Mouse (Mus musculus) neural tube, embryonic 15.5 days (tissue): Measurements from ENCODE around the gene Col5a1. TPM values are rescaled to one million over a fixed set of nuclear protein-coding genes. Genes with fewer than 3 reads are reported as not detected.

Experiments
- ATAC-seq: fragments of 200-750 bp; cut with Nextera tagmentation; 2 replicates; pipeline ENCODE4 v1.8.0; 2017; ENCODE audit warnings: mild to moderate bottlenecking, moderate TSS enrichment, moderate library complexity; ENCODE audit not compliant: low FRiP score
- H3K27ac ChIP-seq: fragments of 300-500 bp; sonication (generic); replicated peaks from 2 replicates; pipeline ENCODE4 v1.5.1; 2015; ENCODE audit warnings: mild to moderate bottlenecking, inconsistent platforms
- H3K27me3 ChIP-seq: fragments of 300-500 bp; sonication (generic); replicated peaks from 2 replicates; pipeline ENCODE4 v1.6.1; 2015; ENCODE audit warnings: inconsistent platforms
- H3K36me3 ChIP-seq: fragments of 300-500 bp; sonication (generic); 2 replicates; pipeline ENCODE4 v1.6.1; 2015; ENCODE audit warnings: inconsistent platforms
- H3K4me1 ChIP-seq: fragments of 300-500 bp; sonication (generic); 2 replicates; pipeline ENCODE4 v1.6.1; 2015; ENCODE audit warnings: inconsistent platforms
- H3K4me2 ChIP-seq: fragments of 300-500 bp; sonication (generic); 2 replicates; pipeline ENCODE4 v1.6.1; 2015; ENCODE audit warnings: inconsistent platforms, mild to moderate bottlenecking, moderate library complexity
- H3K4me3 ChIP-seq: fragments of 300-500 bp; sonication (generic); replicated peaks from 2 replicates; pipeline ENCODE4 v1.5.1; 2015; ENCODE audit warnings: mild to moderate bottlenecking, inconsistent platforms
- H3K9ac ChIP-seq: fragments of 300-500 bp; sonication (generic); replicated peaks from 2 replicates; pipeline ENCODE4 v1.6.1; 2015; ENCODE audit warnings: mild to moderate bottlenecking, inconsistent platforms
- H3K9me3 ChIP-seq: fragments of 300-500 bp; sonication (generic); replicated peaks from 2 replicates; pipeline ENCODE4 v1.6.1; 2016; ENCODE audit warnings: inconsistent platforms
- WGBS: fragments of 180-500 bp; shearing (Covaris S2); methylation state at CpG from one replicate; pipeline ENCODE4 v1.1.7; 2015; ENCODE audit warnings: mixed read lengths; 5-methylcytosine and 5-hydroxymethylcytosine counted together
- polyA plus RNA-seq: library from polyadenylated mRNA; unstranded; fragments of >200 nt; fragmentation: Nextera tagmentation; extraction: Ambion mirVana; gene quantifications from 2 replicates; pipeline ENCODE4 v1.2.1, GENCODE M21; 2015

Gene Col5a1
- polyA plus RNA-seq, 1 experiment from 2014 or later, result 21.5 TPM

DNA sequence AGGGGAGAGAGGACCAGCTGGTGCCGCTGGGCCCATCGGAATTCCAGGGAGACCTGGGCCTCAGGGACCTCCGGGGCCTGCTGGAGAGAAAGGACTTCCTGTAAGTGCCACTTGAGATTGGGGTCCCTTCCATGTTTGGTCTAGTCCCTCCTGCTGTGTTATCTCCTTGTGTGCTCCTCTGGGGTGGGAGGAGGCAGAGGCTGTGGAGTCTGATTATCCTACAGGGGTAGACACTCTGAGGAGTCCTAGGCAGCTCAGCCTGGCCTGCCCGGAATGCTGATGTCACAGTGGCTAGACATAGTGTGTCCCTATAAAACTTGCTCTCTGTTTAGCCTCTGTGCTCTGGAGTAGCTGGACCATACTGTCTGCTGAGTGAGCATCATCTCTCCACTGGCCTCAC is 119.0 kb downstream of the Col5a1 start:
- H3K4me2 ChIP-seq, result no peak overlapping the region
- H3K36me3 ChIP-seq, result no peaks in the 10 kb centered on the region
- ATAC-seq, result no peak
- H3K4me1 ChIP-seq, result peaks cover 16% of the 10 kb centered on the region
- H3K4me3 ChIP-seq, result no peak overlapping the region
- H3K27me3 ChIP-seq, result no peaks in the 10 kb centered on the region
- WGBS, result 86% methylated on average over 4 of the region's 4 CpGs
- H3K9ac ChIP-seq, result no peak overlapping the region
- no peaks in the 10 kb centered on the region for H3K9me3 ChIP-seq
- no peak overlapping the region for H3K27ac ChIP-seq

DNA sequence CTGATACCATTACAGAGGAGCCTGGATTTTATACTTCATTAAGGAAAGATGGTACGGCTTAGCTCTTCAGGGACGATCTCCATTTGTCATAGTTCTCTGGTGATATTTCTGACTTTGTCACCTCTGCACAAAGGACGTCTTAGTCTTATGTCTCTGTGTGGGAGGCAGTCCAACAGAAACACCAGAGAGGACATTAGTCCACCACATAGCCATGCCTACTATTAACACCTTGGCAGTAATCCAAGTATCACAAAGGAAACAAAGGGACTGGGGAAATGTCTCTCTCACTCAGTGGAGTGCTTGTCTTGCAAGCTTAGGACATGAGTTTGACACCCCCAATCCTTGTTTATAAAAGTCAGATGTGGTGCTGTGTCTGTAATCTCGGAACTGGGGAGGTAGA is 122.0 kb downstream of the Col5a1 start:
- Histone ChIP-seq H3K4me3 (no peak overlapping the region), H3K4me2 (no peak overlapping the region), H3K36me3 (no peaks in the 10 kb centered on the region), H3K27ac (peak overlapping the region; percentile 61), H3K4me1 (peaks cover 16% of the 10 kb centered on the region), H3K9ac (no peak overlapping the region), H3K27me3 (no peaks in the 10 kb centered on the region), H3K9me3 (no peaks in the 10 kb centered on the region)
- WGBS, result 40% methylated on average over 4 of the region's 4 CpGs
- no peak for ATAC-seq

DNA sequence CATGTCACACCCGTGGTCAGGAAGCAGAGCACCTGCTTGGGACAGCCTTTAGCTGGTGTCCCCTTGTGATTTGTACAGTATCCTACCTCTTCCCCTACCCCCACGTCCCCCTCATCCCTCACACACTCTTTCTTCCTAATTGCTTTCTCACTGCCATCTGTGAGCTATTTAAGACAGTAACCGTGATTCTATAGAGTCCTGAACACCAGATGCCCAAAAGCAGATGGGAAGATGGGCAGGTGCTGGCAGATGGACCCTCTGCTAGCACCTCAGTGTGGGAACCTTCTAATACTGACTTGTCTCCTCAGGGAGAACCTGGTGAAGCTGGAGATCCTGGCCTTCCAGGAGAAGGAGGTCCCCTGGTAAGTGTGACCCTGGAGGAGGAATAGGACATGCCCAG is 126.1 kb downstream of the Col5a1 start:
- Histone ChIP-seq H3K4me3 (no peak overlapping the region), H3K9ac (no peak overlapping the region), H3K4me1 (peaks cover 14% of the 10 kb centered on the region), H3K9me3 (no peaks in the 10 kb centered on the region), H3K4me2 (no peak overlapping the region), H3K36me3 (no peaks in the 10 kb centered on the region), H3K27me3 (no peaks in the 10 kb centered on the region), H3K27ac (no peak overlapping the region)
- no peak for ATAC-seq
- 61% methylated on average over 3 of the region's 3 CpGs for WGBS

DNA sequence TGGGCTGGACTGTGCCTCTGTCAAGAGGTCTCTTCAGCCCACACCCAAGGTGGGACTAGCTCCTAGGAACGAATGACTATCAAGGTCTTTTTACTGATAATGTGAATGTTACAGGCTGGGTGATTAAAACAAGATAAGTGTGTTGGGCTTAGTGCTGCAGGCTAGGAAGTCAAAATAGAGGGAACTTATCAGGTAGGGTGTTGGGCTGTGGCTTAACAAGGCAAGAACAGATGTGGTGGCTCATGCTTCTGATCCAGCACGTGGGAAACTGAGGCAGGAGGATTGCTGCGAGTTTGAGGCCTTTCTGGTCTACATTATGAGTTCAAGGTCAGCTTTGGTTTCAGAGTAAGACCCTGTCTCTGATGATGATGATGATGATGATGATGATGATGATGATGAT is 128.6 kb downstream of the Col5a1 start:
- Histone ChIP-seq H3K4me1 (no peaks in the 10 kb centered on the region), H3K9ac (no peak overlapping the region), H3K27me3 (no peaks in the 10 kb centered on the region), H3K36me3 (no peaks in the 10 kb centered on the region), H3K4me3 (no peak overlapping the region), H3K9me3 (no peaks in the 10 kb centered on the region), H3K27ac (no peak overlapping the region), H3K4me2 (no peak overlapping the region)
- no peak for ATAC-seq
- WGBS, result 83% methylated on average over 3 of the region's 3 CpGs

DNA sequence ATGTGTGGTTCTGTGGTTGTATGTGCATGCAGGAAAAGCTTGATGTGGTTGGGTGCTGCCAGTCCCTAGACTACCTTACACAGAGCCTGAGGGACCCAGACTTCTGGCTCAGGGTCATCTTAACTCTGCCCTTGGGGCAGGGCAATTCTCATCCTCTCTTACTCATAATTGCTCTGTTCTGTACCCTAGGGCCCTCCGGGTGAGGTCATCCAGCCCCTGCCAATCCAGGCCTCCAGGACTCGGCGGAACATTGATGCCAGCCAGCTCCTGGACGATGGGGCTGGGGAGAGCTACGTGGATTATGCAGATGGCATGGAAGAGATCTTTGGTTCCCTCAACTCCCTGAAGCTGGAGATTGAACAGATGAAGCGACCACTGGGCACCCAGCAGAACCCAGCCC is 138.2 kb downstream of the Col5a1 start:
- Histone ChIP-seq H3K4me1 (peaks cover 20% of the 10 kb centered on the region), H3K9ac (no peak overlapping the region), H3K4me2 (no peak overlapping the region), H3K27ac (no peak overlapping the region), H3K27me3 (no peaks in the 10 kb centered on the region), H3K36me3 (no peaks in the 10 kb centered on the region), H3K9me3 (no peaks in the 10 kb centered on the region), H3K4me3 (no peak overlapping the region)
- WGBS, result 91% methylated on average over 6 of the region's 6 CpGs
- no peak for ATAC-seq

DNA sequence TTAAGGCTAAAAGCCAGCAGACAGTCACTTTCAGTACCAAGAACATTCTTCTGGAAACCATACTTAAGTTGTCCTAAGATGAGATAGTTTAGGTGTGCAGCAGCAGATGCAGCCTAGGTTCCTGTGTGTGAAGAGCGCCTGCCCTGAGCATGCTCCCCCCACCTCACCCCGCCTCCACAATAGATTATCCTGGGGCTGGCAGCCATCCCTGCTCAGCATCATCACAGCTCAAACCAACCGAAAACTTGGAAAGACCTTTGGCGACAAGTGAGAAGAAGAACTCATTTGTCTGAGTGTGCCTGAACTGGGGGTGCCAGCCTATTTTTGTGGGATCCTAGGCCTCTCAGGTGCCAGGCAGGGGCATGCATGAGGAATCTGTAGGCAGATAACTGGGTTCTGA is 139.6 kb downstream of the Col5a1 start:
- H3K27me3 ChIP-seq, result peaks cover 7% of the 10 kb centered on the region; the same call in 1 of the 2 replicates
- no peak for ATAC-seq
- H3K27ac ChIP-seq, result no peak overlapping the region
- H3K4me2 ChIP-seq, result no peak overlapping the region
- no peaks in the 10 kb centered on the region for H3K9me3 ChIP-seq
- H3K9ac ChIP-seq, result no peak overlapping the region
- peaks cover 20% of the 10 kb centered on the region for H3K4me1 ChIP-seq
- 68% methylated on average over 4 of the region's 4 CpGs for WGBS
- H3K4me3 ChIP-seq, result no peak overlapping the region
- no peaks in the 10 kb centered on the region for H3K36me3 ChIP-seq

DNA sequence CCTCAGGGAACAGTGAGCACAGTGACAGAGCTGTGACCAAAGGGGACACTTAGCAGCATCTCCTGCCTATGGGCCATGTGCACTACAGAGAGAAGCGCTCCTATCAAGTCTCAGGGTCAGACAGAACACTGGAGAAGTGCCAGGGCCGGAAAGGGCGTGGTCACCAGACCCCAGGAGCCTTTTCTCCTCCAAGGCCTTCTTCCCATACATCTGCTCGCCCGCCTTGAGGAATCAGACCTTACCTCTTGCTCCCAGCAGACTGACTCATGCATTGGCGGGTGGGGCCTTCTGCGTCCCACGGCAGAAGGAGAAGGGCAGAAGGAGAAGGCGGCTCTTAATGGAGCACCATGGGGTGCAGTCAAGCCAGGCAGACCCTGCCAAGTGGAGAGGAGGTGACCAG is 145.6 kb downstream of the Col5a1 start:
- Histone ChIP-seq H3K27me3 (peaks cover 12% of the 10 kb centered on the region; the same call in 1 of the 2 replicates), H3K9ac (no peak overlapping the region), H3K4me1 (peaks cover 16% of the 10 kb centered on the region), H3K4me2 (no peak overlapping the region), H3K27ac (no peak overlapping the region), H3K9me3 (no peaks in the 10 kb centered on the region), H3K36me3 (no peaks in the 10 kb centered on the region), H3K4me3 (no peak overlapping the region)
- no peak for ATAC-seq
- WGBS, result 83% methylated on average over 9 of the region's 9 CpGs

DNA sequence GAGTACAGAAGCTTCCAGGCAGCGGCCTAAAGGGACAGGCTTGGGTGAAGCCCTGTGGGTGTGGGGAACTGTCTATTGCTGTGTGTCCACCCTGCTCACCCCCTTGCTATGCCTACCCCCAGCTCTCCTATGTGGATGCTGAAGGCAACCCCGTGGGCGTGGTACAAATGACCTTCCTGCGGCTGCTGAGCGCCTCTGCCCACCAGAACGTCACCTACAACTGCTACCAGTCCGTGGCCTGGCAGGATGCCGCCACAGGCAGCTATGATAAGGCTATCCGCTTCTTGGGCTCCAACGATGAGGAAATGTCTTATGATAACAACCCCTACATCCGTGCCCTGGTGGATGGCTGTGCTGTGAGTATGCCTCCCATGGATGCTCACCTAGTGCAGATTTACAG is 146.2 kb downstream of the Col5a1 start:
- no peak overlapping the region for H3K9ac ChIP-seq
- H3K36me3 ChIP-seq, result no peaks in the 10 kb centered on the region
- peaks cover 21% of the 10 kb centered on the region for H3K4me1 ChIP-seq
- H3K4me2 ChIP-seq, result no peak overlapping the region
- H3K4me3 ChIP-seq, result no peak overlapping the region
- peaks cover 12% of the 10 kb centered on the region; the same call in 1 of the 2 replicates for H3K27me3 ChIP-seq
- WGBS, result 90% methylated on average over 11 of the region's 11 CpGs
- no peak overlapping the region for H3K27ac ChIP-seq
- no peaks in the 10 kb centered on the region for H3K9me3 ChIP-seq
- ATAC-seq, result no peak

DNA sequence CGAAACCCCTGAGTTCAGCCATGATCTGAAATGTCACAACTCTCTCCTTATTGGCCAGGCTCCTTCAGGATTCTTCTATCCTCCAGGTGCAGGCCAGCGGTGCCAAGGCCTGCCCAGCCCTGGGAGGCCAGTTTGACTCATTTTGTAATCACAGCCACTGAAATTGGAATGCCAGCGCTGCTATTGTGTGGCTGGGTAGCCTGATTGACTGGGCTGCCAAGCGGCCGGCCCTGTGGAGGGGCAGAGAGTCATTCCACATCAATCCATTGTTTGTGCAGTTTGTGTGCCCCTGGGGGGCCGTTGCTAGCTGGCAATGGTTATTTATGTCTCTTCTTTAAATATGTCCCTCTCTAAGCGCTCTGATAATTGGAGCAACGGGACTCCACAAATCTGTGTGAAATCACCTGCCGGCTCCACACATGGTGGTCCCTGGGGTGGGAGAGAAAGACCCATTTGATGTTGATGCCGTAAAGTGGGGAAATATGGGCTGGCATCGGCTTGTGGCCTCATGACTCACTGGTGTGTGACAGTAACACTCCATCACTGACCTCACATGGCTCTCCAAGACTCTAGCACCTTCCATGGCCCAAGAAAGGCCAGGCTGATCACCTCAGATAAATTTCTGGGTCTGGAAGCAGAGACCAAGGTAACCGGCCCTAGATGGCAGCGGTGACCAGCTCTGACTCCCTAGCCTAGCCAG is 147.9 kb downstream of the Col5a1 start:
- 0 out of 2 replicates have a peak overlapping the region, but pooled peaks have one; percentile 7 for H3K9ac ChIP-seq
- no peaks in the 10 kb centered on the region for H3K9me3 ChIP-seq
- H3K4me2 ChIP-seq, result no peak overlapping the region
- H3K4me1 ChIP-seq, result peaks cover 35% of the 10 kb centered on the region
- H3K36me3 ChIP-seq, result no peaks in the 10 kb centered on the region
- peaks cover 12% of the 10 kb centered on the region; the same call in 1 of the 2 replicates for H3K27me3 ChIP-seq
- H3K27ac ChIP-seq, result no peak overlapping the region
- 26% methylated on average over 13 of the region's 13 CpGs for WGBS
- peak; percentile 26; the same call in 1 of the 2 replicates for ATAC-seq
- H3K4me3 ChIP-seq, result no peak overlapping the region

DNA sequence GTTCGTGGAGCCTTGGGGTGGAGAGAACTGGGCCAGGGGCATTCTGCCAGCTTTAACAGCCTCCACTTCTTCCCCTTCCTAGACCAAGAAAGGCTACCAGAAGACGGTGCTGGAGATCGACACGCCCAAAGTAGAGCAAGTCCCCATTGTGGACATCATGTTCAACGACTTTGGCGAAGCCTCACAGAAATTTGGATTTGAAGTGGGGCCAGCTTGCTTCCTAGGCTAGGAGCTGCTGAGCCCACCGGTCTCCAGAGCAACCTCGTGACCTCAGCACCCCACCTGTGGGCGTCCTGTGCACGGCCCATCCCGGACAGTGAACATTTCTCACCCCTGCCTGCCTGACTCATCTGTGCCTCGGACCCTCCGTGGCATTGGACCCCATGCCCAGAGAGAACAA is 150.6 kb downstream of the Col5a1 start:
- Histone ChIP-seq H3K9ac (no peak overlapping the region), H3K4me3 (no peak overlapping the region), H3K27me3 (no peaks in the 10 kb centered on the region), H3K4me2 (no peak overlapping the region), H3K36me3 (no peaks in the 10 kb centered on the region), H3K4me1 (peaks cover 35% of the 10 kb centered on the region), H3K27ac (no peak overlapping the region), H3K9me3 (no peaks in the 10 kb centered on the region)
- ATAC-seq, result no peak
- 85% methylated on average over 13 of the region's 13 CpGs for WGBS

DNA sequence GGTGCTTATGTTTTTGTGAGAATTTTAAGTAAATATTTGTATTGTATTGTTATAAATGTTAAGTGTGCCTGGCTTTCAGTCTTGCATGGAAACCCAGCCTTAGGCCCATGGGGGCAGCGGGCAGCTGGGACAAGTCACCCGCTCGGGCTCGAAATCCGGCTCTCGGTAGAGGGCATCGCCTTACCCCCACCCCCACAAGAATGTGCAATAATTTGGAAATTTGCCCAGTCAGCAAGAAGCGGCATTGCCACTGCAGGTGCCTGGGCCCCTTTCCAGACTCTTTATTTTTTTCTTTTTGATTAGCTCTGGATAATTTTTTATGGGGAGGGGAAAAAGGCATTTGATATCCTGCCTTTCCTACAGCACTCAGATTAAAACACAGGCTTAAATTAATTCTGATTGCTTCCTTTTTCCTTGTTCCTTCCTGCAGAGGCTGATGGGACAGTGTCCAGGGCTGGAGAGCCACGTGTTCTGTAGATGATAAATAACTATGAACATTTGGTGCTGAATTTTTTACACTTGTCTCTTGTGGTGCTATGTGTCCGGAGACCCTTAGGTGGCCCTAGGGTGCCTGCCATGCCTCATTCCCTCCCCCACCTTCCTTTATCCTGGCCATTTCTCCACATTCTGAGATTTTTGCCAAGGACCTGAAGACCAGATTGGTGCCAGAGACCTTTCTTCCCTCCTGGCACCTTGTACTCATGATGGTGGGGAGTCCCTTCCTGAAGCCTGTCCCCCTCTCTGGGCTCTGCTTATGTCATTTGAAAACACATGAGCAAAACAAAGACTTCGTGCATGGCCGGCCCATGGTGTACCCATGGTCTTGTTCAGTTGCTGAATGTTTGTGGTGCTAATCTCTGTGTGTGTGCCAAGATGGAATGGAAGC is 151.5 kb downstream of the Col5a1 start:
- WGBS, result 67% methylated on average over 12 of the region's 12 CpGs
- Histone ChIP-seq H3K36me3 (no peaks in the 10 kb centered on the region), H3K27me3 (no peaks in the 10 kb centered on the region), H3K4me2 (no peak overlapping the region), H3K9ac (no peak overlapping the region), H3K27ac (peak overlapping the region; percentile 37), H3K4me3 (no peak overlapping the region), H3K9me3 (no peaks in the 10 kb centered on the region; the same call in 1 of the 2 replicates), H3K4me1 (peaks cover 35% of the 10 kb centered on the region)
- no peak for ATAC-seq
